Mouse (Mus musculus) myocyte (in vitro differentiated cells): ENCODE data around the gene Chd3. TPM values are rescaled to one million over a fixed set of nuclear protein-coding genes. Genes with fewer than 3 reads are reported as not detected.

ENCODE experiments used
- H3K27me3 ChIP-seq: one replicate; pipeline ENCODE4 v1.6.1; 2011; ENCODE audit not compliant: control insufficient read depth, insufficient read depth, insufficient read length
- H3K36me3 ChIP-seq: one replicate; pipeline ENCODE4 v1.6.1; 2011; ENCODE audit not compliant: control insufficient read depth, insufficient read depth
- H3K4me2 ChIP-seq: one replicate; pipeline ENCODE4 v1.6.1; 2011; ENCODE audit warnings: low read depth, control low read depth
- H3K4me3 ChIP-seq: one replicate; pipeline ENCODE4 v1.5.1; 2011; ENCODE audit warnings: mild to moderate bottlenecking, control low read depth, moderate library complexity
- H3K79me2 ChIP-seq: one replicate; pipeline ENCODE4 v1.6.1; 2011; ENCODE audit not compliant: control insufficient read depth, insufficient read depth
- H3ac ChIP-seq: one replicate; pipeline ENCODE4 v1.6.1; 2011; ENCODE audit not compliant: control insufficient read depth, insufficient read length
- CEBPB ChIP-seq: IDR thresholded peaks from 2 replicates; pipeline ENCODE4 v1.6.1; 2011; ENCODE audit warnings: mild to moderate bottlenecking, moderate library complexity; ENCODE audit not compliant: poor library complexity, insufficient read depth, severe bottlenecking
- E2F4 ChIP-seq: IDR thresholded peaks from one replicate; pipeline ENCODE4 v1.6.1; 2011; ENCODE audit warnings: mild to moderate bottlenecking, control low read depth, moderate library complexity; ENCODE audit not compliant: insufficient read depth
- MAX ChIP-seq: IDR thresholded peaks from one replicate; pipeline ENCODE4 v1.6.1; 2011; ENCODE audit warnings: low read depth, mild to moderate bottlenecking, control low read depth
- MYOD1 ChIP-seq, 3 experiments: IDR thresholded peaks; one replicate each; pipeline ENCODE4 v1.6.1; 2011; ENCODE audit warnings: control low read depth in 2 of 3, low read depth in 2 of 3, mild to moderate bottlenecking in 2 of 3, moderate library complexity in 1 of 3; ENCODE audit not compliant: insufficient read length in 2 of 3, control insufficient read depth in 1 of 3
- MYOG ChIP-seq, 3 experiments: IDR thresholded peaks; one replicate each; pipeline ENCODE4 v1.6.1; 2011; ENCODE audit warnings: control low read depth in 2 of 3, low read depth in 2 of 3, mild to moderate bottlenecking in 2 of 3; ENCODE audit not compliant: insufficient read length in 2 of 3, control insufficient read depth in 1 of 3, insufficient read depth in 1 of 3
- POLR2A ChIP-seq: IDR thresholded peaks from one replicate; pipeline ENCODE4 v1.6.1; 2011; ENCODE audit warnings: low read depth, mild to moderate bottlenecking, control low read depth, moderate library complexity; ENCODE audit not compliant: insufficient read length
- POLR2AphosphoS2 ChIP-seq: IDR thresholded peaks from one replicate; pipeline ENCODE4 v1.6.1; 2011; ENCODE audit warnings: low read depth, control low read depth; ENCODE audit not compliant: insufficient read length
- REST ChIP-seq: IDR thresholded peaks from one replicate; pipeline ENCODE4 v1.6.1; 2011; ENCODE audit warnings: mild to moderate bottlenecking, control low read depth, moderate library complexity; ENCODE audit not compliant: insufficient read depth, insufficient read length
- SRF ChIP-seq: IDR thresholded peaks from one replicate; pipeline ENCODE4 v1.6.1; 2011; ENCODE audit warnings: low read depth; ENCODE audit not compliant: control insufficient read depth, insufficient read length
- TCF12 ChIP-seq: IDR thresholded peaks from one replicate; pipeline ENCODE4 v1.6.1; 2011; ENCODE audit warnings: mild to moderate bottlenecking, control low read depth; ENCODE audit not compliant: poor library complexity, insufficient read depth, severe bottlenecking
- TCF3 ChIP-seq: IDR thresholded peaks from one replicate; pipeline ENCODE4 v1.6.1; 2011; ENCODE audit warnings: low read depth, control low read depth; ENCODE audit not compliant: insufficient read length
- USF1 ChIP-seq: IDR thresholded peaks from one replicate; pipeline ENCODE4 v1.6.1; 2011; ENCODE audit warnings: low read depth, mild to moderate bottlenecking, control low read depth, moderate library complexity
- polyA plus RNA-seq: library from polyadenylated mRNA; unstranded; fragments of >200 nt; fragmentation: generic; extraction: Trizol; gene quantifications from one replicate; pipeline ENCODE4 v1.2.1, GENCODE M21; 2012; ENCODE audit warnings: missing spikeins

The Chd3 gene
- polyA plus RNA-seq, 1 experiment: 148 TPM

DNA sequence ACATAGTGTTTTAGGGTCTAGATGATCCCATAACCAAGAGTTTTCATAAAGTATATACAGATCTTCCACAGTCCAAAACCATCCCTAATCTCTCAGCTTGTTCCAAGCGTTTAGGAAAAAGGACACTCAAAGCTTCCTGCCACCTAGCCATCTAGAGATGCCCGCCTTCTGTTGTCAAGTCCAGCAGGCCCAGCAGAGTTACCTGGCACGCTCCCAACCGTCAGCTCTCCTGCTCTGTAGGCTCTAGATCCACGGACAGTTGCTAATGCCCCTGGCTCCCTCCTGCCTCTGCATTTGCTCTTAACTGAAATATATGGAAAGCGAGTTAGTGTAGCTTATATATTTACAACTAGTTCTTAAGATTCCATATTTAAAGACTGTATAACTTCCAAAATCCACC lies 12.2 kb upstream of the Chd3 start:
- H3K27me3 ChIP-seq: no peaks in the 10 kb centered on the region
- H3K79me2 ChIP-seq: no peaks in the 10 kb centered on the region
- no peak overlapping the region for H3ac ChIP-seq
- no peak for TF ChIP-seq MYOD1 (IDR thresholded peaks at IDR 0.05; ENCODE audit: control insufficient read depth in 1 of 3, insufficient read length in 2 of 3, low read depth in 2 of 3)
- TF ChIP-seq TCF3: no peak
- no peak for TF ChIP-seq TCF12
- no peak for TF ChIP-seq REST
- no peak for TF ChIP-seq POLR2A
- TF ChIP-seq MAX: no peak
- TF ChIP-seq E2F4: no peak
- TF ChIP-seq MYOG (IDR thresholded peaks at IDR 0.05; ENCODE audit: control insufficient read depth in 1 of 3, insufficient read depth in 1 of 3, insufficient read length in 2 of 3, low read depth in 2 of 3): no peak
- no peak for TF ChIP-seq POLR2AphosphoS2
- no peak for TF ChIP-seq SRF
- no peak for TF ChIP-seq CEBPB
- no peak for TF ChIP-seq USF1
- H3K4me2 ChIP-seq: no peak overlapping the region
- H3K36me3 ChIP-seq: no peaks in the 10 kb centered on the region
- no peak overlapping the region for H3K4me3 ChIP-seq

GRCm38 (mm10) chr11:69379600-69379999 lies 10.4 kb upstream of the Chd3 start:
- H3K36me3 ChIP-seq: no peaks in the 10 kb centered on the region
- H3ac ChIP-seq: no peak overlapping the region
- no peak overlapping the region for H3K4me2 ChIP-seq
- no peaks in the 10 kb centered on the region for H3K27me3 ChIP-seq
- TF ChIP-seq MAX: no peak
- TF ChIP-seq CEBPB: no peak
- TF ChIP-seq REST: no peak
- no peak for TF ChIP-seq E2F4
- no peak for TF ChIP-seq SRF
- TF ChIP-seq MYOG (IDR thresholded peaks at IDR 0.05; ENCODE audit: control insufficient read depth in 1 of 3, insufficient read depth in 1 of 3, insufficient read length in 2 of 3, low read depth in 2 of 3): peak in 1 of 3 experiments; percentile 48
- peak in 1 of 3 experiments; percentile 6 for TF ChIP-seq MYOD1 (IDR thresholded peaks at IDR 0.05; ENCODE audit: control insufficient read depth in 1 of 3, insufficient read length in 2 of 3, low read depth in 2 of 3)
- no peak for TF ChIP-seq USF1
- no peaks in the 10 kb centered on the region for H3K79me2 ChIP-seq
- H3K4me3 ChIP-seq: no peak overlapping the region

- Histone ChIP-seq H3ac (no peak overlapping the region), H3K4me2 (no peak overlapping the region), H3K27me3 (no peaks in the 10 kb centered on the region), H3K36me3 (no peaks in the 10 kb centered on the region), H3K79me2 (no peaks in the 10 kb centered on the region), H3K4me3 (no peak overlapping the region)
- TF ChIP-seq MYOD1 (IDR thresholded peaks at IDR 0.05; ENCODE audit: control insufficient read depth in 1 of 3, insufficient read length in 2 of 3, low read depth in 2 of 3) (no peak), SRF (no peak), E2F4 (no peak), MYOG (IDR thresholded peaks at IDR 0.05; ENCODE audit: control insufficient read depth in 1 of 3, insufficient read depth in 1 of 3, insufficient read length in 2 of 3, low read depth in 2 of 3) (no peak), TCF3 (no peak), MAX (no peak), POLR2AphosphoS2 (no peak), TCF12 (no peak), CEBPB (no peak), REST (no peak), POLR2A (no peak), USF1 (no peak)
Measured at GRCm38 (mm10) chr11:69377766-69378165, 8.6 kb upstream of the Chd3 start.

- H3K4me2 ChIP-seq: no peak overlapping the region
- TF ChIP-seq POLR2A (no peak), MAX (no peak), TCF3 (no peak), CEBPB (no peak), MYOD1 (IDR thresholded peaks at IDR 0.05; ENCODE audit: control insufficient read depth in 1 of 3, insufficient read length in 2 of 3, low read depth in 2 of 3) (no peak), REST (no peak)
- no peak overlapping the region for H3ac ChIP-seq
- H3K79me2 ChIP-seq: no peaks in the 10 kb centered on the region
- no peaks in the 10 kb centered on the region for H3K36me3 ChIP-seq
- H3K27me3 ChIP-seq: no peaks in the 10 kb centered on the region
- H3K4me3 ChIP-seq: no peak overlapping the region
Measured at GRCm38 (mm10) chr11:69375646-69376045, 6.4 kb upstream of the Chd3 start.

DNA sequence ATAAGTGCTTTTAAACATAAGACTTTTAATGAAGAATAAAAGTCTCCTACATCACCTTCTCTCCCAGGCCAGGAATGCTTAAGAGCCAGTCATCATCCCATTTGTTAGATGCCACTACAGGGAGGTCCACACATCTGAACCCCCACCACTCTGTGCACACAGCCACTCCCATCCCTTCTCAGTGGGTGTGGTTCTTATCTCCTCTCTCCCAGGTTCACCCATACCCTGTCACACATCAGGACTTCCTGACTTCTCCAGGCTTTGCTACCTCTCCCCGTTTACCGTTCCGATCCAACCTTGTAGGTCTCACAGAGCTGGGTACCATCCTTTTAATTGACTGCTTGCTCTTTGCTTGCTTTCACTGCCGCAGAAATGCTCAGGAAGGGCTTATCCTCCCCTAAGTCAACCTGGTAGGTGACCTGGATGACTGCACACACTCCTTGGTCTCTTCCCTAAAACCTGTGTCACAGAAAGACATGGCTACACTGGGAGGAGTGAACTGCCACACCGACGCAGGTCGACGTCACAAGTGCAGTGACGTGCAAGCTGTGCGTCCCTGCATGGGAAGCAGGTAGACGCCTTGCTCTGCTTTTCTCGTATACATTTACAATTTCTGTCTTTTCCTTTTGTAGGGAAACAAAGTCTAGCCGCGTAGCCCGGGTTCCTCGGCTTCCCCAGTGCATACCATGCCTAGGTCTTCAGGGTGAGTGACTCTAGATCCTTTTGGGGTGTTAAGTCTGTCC lies 4.2 kb upstream of the Chd3 start:
- H3K4me2 ChIP-seq: no peak overlapping the region

More for the DNA sequence above, 4.2 kb upstream of the Chd3 start:
- H3K79me2 ChIP-seq: no peaks in the 10 kb centered on the region
- no peak overlapping the region for H3ac ChIP-seq
- TF ChIP-seq E2F4: no peak
- TF ChIP-seq USF1: no peak
- no peak for TF ChIP-seq TCF3
- TF ChIP-seq MYOD1 (IDR thresholded peaks at IDR 0.05; ENCODE audit: control insufficient read depth in 1 of 3, insufficient read length in 2 of 3, low read depth in 2 of 3): no peak
- TF ChIP-seq MAX: no peak
- no peak for TF ChIP-seq CEBPB
- H3K4me3 ChIP-seq: no peak overlapping the region
- H3K27me3 ChIP-seq: no peaks in the 10 kb centered on the region
- H3K36me3 ChIP-seq: no peaks in the 10 kb centered on the region
